Mouse (Mus musculus): ENCODE measurements around the gene Psenen. TPM values are rescaled to one million over a fixed set of nuclear protein-coding genes. Genes with fewer than 3 reads are reported as not detected.

Gene Psenen
- 114 and 127 TPM in 2 replicates for polyA plus RNA-seq (2015; fragmentation: Nextera tagmentation; extraction: Ambion mirVana)

DNA sequence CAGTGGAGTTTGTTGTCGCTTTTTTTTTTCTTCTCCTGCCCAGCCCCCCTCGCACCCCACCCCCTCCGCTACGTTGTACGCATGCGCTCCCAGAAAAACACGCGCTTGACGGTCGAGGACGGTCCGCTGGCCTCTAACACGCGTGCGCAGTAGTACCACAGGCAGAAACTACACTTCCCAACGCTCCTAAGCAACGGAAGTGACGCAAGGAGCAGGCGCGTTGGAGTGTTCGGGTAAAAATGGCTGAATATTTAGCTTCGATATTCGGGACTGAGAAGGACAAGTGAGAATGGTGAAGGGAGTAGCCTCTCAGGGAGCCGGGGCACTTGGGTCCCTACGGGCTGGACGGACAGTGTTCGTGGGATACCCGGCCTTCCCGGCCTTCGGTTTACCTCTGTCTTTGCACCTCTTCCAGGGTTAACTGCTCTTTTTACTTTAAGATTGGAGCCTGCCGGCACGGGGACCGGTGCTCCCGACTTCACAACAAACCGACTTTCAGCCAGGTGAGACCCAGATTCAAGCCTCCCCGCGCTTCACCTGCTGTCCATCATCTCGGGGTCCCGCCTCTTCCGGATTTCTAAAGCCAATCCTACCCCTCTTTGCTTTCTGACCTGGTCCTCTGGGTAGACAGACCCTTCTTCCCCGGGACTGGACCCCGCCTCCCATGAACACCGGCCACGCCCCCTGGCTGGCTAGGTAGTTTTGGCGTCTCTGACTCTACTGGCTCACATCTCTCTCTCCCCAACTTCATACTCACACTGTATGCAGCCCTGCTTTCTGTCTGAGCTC is at the start of gene Psenen, which contains the start of the genes U2af1l4 and Gm49396:
Gene Psenen (minus strand): TSS at position 511 of the 789 bp plus-strand sequence.
Gene U2af1l4 (plus strand): TSS at position 185 of the 789 bp plus-strand sequence.
Gene Gm49396 (plus strand): TSS at position 228 of the 789 bp plus-strand sequence.

GRCm38 (mm10) chr7:30612654-30613402 is 49.4 kb upstream of the Psenen start, which contains the start of gene Upk1a:
TSS of gene Upk1a (minus strand) at chr7:30612847.

DNA sequence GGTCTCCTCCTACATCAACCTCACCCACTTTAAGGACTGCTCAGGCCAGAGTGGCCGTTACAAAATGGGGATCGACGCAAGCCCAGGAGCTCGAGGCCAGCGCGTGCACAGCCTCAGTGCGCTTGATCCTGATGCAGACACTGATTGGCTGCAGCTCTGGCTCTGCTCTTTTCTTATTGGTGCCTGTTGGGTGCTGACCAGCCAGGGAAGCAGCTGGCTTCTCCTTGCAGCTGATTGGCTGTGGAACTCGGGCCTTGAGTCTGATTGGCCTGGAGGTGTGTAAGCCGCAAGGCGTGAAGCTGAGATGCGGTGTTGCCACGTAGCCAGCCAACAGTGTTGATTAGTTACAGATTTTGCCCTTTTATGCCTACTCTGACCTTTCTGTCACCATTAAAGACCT is 35.4 kb upstream of the Psenen start, which contains the start of gene Zbtb32:
Gene Zbtb32 (minus strand): TSS at position 124 of the 400 bp plus-strand sequence.

DNA sequence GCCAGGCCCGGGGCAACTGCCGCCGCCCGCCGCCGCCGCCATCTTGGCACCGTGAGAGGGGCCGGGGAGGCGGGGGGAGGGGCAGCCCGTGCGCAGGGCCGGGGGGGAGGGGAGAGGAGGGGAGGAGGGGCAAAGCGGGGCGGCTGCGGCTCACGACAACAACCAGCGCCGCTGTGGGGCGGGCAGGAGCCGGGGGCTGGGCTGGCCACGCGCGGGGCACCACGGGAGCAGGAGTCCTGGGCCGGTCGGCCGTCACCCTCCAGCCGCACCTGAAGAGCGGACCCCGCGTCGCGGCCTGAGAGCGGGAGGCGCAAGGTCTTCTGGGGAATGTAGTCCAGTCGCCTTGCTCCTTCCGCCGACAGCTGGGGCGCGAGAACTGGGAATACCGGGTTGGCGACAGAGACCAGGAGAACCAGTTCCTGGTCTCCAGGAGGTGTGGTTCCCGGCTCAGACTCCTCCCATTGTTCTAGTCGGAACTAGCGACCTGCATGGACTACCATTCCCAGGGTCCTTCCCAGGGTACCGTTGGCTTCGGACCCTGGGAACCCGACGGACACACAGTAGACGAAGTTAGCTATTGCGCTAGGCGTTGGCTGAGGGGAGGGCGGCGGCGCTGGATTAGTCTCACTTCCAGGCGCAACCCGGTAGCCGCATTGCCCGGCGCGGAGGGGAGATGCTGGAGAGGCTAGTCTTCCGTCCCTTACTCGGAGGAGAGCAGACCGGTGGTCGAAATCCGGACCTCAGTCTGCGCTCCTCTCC is 25.4 kb upstream of the Psenen start, which contains the start of gene Kmt2b:
Gene Kmt2b (minus strand): TSS at position 51 of the 759 bp plus-strand sequence.

DNA sequence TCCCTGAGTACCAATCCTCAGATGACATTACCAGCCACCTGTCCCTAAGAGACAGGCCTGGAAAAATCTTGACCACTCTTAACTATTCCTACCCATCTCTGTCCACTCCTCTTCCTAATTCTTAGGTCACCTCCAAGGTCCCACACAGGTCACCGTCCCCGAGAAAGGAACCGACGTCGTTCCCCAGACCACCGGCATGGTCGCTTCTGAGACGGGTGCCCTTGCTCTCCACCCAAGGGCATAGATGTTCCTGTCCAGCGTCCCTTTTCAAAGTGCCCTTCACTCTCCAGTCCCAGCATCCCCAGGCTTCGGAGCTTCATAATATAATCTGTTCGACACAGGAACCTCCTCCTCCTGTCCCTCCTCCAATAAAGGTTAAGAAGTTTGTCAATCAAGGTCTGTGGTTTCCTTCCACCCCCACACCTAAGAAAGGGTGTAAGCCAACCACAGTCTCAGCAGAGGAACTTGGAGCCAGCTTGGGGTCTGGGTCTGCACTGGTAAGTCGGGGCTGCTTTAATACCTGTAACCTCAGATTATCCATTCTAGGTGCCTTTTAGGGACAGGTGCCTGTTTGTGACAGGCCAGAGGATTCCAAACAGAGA is 1.6 kb upstream of the Psenen start, which contains the start of gene Igflr1:
Gene Igflr1 (plus strand): TSS at position 458 of the 602 bp plus-strand sequence.

GRCm38 (mm10) chr7:30559443-30559954 is 3.9 kb downstream of the Psenen start, which contains the start of gene Lin37:
TSS of gene Lin37 (minus strand) at chr7:30559838.

DNA sequence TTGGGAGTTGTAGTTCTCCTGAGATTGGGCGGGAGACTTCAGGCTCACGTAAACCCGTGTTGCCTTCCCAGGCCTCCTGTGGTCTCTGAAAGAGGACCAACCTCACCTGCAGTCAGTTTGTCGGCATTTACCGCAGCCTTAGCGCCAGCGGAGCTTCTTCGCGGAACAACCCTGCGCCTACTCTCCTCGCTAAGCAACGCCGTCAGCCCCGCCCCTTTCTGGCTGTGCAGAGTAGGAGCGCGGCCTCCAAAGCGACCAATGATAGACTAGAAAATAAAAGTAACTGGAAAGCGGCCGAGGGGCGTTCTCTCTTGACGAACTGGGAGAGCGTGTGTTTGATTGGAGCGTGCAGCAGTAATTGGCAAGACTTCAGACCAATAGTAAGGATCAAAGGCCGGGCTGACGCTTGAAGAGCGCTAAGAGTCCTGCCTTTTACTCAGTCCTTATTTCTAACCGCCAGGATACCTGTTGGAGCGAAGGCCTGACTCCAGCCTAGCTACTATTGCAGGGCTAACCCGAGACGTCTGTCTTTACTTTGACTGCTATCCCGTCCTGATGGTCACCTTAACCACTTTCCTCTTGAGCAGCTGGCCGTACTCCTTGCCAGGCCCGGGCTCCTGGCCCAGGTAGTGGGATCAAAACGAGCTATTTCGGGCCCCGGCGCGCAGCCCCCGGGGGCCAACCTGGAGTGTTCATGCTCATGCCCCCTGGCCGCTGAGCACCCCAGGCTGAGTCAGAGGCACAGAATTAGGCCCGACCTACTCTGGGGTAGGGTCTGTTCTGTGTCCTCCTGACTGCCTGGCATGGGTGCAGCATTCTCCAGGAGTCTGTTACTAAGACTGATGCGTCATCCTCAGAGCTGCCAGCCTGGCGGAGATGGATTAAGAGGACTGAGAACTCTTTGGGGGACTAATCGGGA is 11.1 kb downstream of the Psenen start, which contains the start of the genes Hspb6 and Proser3:
Gene Hspb6 (plus strand): TSS at position 77 of the 919 bp plus-strand sequence.
Gene Proser3 (minus strand): TSS at position 198 of the 919 bp plus-strand sequence.

DNA sequence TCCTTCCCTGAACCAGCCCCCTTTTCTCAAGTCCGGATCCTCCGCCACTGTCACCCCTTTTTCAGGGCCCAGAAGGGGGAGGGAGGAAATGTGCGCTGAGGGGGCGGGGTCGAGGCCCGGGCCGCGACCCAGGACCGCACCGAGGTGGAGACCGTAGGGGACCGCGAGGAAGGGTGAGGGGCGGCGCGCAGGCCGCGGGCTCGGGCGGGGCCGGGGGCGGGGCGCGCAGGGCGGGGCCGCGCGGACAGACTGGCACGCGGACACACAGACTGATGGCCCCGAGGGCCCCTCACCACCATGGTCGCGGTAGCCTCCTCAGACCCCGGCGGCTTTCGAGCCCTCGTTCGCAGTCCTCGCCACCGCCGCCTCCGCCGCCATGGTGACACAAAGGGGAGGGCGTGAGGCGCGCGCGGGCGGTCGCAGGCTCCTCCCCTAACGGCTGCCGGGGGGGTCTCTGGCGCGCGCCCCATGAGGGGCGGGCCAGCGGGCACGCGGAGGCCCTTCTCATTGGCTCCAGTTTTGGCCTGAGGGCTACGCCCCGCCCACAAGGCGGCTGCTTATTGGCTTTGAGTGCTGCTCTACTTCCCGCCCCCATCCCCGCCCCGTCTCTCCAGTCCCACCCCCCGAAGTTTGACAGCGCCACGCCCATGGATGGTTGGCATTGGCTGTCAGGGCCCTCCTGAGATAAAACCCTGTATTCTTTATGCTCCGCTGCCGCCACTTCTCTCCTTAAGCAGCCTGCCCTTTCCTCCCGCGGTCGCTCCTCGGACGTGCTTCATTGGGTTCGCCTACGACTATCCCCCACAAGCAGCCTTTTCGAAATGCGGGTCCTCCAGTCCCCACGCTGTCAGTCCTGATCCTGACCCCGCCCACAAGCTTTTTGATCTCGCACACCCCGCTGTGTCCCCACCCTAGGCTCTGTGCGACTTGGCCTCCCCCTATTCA is 28.5 kb downstream of the Psenen start, which contains the start of gene Arhgap33:
Gene Arhgap33 (minus strand): TSS at position 428 of the 945 bp plus-strand sequence.

Small RNA genes lying within 50 kb of the gene (microRNA-seq; reads per million reads assigned to microRNA genes)
- 4.0 reads per million, percentile 6 among the genes with 10 or more reads in this experiment for gene Gm38670
- not detected for gene Mir3569

Other genes starting within 250 kb of the Psenen start
- 3.8 and 4.1 TPM in 2 replicates for gene Syne4, start 248.8 kb downstream of the Psenen start, polyA plus RNA-seq (2015; fragmentation: Nextera tagmentation; extraction: Ambion mirVana)
- gene E130208F15Rik, start 241.9 kb downstream of the Psenen start, polyA plus RNA-seq (2015; fragmentation: Nextera tagmentation; extraction: Ambion mirVana), result not detected in 2 replicates
- 15.7 and 16.6 TPM in 2 replicates for gene Sdhaf1, start 239.7 kb downstream of the Psenen start, polyA plus RNA-seq (2015; fragmentation: Nextera tagmentation; extraction: Ambion mirVana)
- 2.8 and 3.7 TPM in 2 replicates for gene Lrfn3, start 200.9 kb downstream of the Psenen start, polyA plus RNA-seq (2015; fragmentation: Nextera tagmentation; extraction: Ambion mirVana)
- 74.3 and 230 TPM in 2 replicates for gene Tyrobp, start 149.9 kb downstream of the Psenen start, polyA plus RNA-seq (2015; fragmentation: Nextera tagmentation; extraction: Ambion mirVana)
- gene Hcst, start 143.8 kb downstream of the Psenen start, polyA plus RNA-seq (2015; fragmentation: Nextera tagmentation; extraction: Ambion mirVana), result 2.4 and 10.2 TPM in 2 replicates
- gene Nfkbid, start 141.9 kb downstream of the Psenen start, polyA plus RNA-seq (2015; fragmentation: Nextera tagmentation; extraction: Ambion mirVana), result 0.84 and 1.4 TPM in 2 replicates
- 8.7 and 9.1 TPM in 2 replicates for gene Aplp1, start 118.1 kb downstream of the Psenen start, polyA plus RNA-seq (2015; fragmentation: Nextera tagmentation; extraction: Ambion mirVana)
- not detected in 2 replicates for gene Kirrel2, start 105.9 kb downstream of the Psenen start, polyA plus RNA-seq (2015; fragmentation: Nextera tagmentation; extraction: Ambion mirVana)
- gene Nphs1, start 105.3 kb downstream of the Psenen start, polyA plus RNA-seq (2015; fragmentation: Nextera tagmentation; extraction: Ambion mirVana), result 0.12 TPM in 1 of 2 replicates, not detected in the other
- gene Prodh2, start 70.0 kb downstream of the Psenen start, polyA plus RNA-seq (2015; fragmentation: Nextera tagmentation; extraction: Ambion mirVana), result 0.21 and 0.36 TPM in 2 replicates
- gene Arhgap33, start 28.6 kb downstream of the Psenen start, polyA plus RNA-seq (2015; fragmentation: Nextera tagmentation; extraction: Ambion mirVana), result 2.5 and 2.6 TPM in 2 replicates
- gene Hspb6, start 11.4 kb downstream of the Psenen start, polyA plus RNA-seq (2015; fragmentation: Nextera tagmentation; extraction: Ambion mirVana), result 391 and 404 TPM in 2 replicates
- 3.2 and 3.9 TPM in 2 replicates for gene Proser3, start 11.3 kb downstream of the Psenen start, polyA plus RNA-seq (2015; fragmentation: Nextera tagmentation; extraction: Ambion mirVana)
- 21.1 and 25.6 TPM in 2 replicates for gene Lin37, start 3.8 kb downstream of the Psenen start, polyA plus RNA-seq (2015; fragmentation: Nextera tagmentation; extraction: Ambion mirVana)
- gene U2af1l4, start 326 bp downstream of the Psenen start, polyA plus RNA-seq (2015; fragmentation: Nextera tagmentation; extraction: Ambion mirVana), result 69.5 and 73.2 TPM in 2 replicates
- 2.7 and 2.8 TPM in 2 replicates for gene Gm49396, start 283 bp downstream of the Psenen start, polyA plus RNA-seq (2015; fragmentation: Nextera tagmentation; extraction: Ambion mirVana)
- 1.1 and 1.6 TPM in 2 replicates for gene Igflr1, start 1.8 kb upstream of the Psenen start, polyA plus RNA-seq (2015; fragmentation: Nextera tagmentation; extraction: Ambion mirVana)
- 4.8 TPM in 2 replicates for gene Kmt2b, start 25.1 kb upstream of the Psenen start, polyA plus RNA-seq (2015; fragmentation: Nextera tagmentation; extraction: Ambion mirVana)
- gene Zbtb32, start 35.3 kb upstream of the Psenen start, polyA plus RNA-seq (2015; fragmentation: Nextera tagmentation; extraction: Ambion mirVana), result 2.4 and 3.5 TPM in 2 replicates
- gene Upk1a, start 49.2 kb upstream of the Psenen start, polyA plus RNA-seq (2015; fragmentation: Nextera tagmentation; extraction: Ambion mirVana), result 1,486 and 1,535 TPM in 2 replicates
- 1,042 and 1,083 TPM in 2 replicates for gene Cox6b1, start 62.5 kb upstream of the Psenen start, polyA plus RNA-seq (2015; fragmentation: Nextera tagmentation; extraction: Ambion mirVana)
- gene Etv2, start 72.2 kb upstream of the Psenen start, polyA plus RNA-seq (2015; fragmentation: Nextera tagmentation; extraction: Ambion mirVana), result not detected in 2 replicates
- 87.7 and 91.8 TPM in 2 replicates for gene Rbm42, start 86.7 kb upstream of the Psenen start, polyA plus RNA-seq (2015; fragmentation: Nextera tagmentation; extraction: Ambion mirVana)
- gene Haus5, start 101.4 kb upstream of the Psenen start, polyA plus RNA-seq (2015; fragmentation: Nextera tagmentation; extraction: Ambion mirVana), result 10.3 and 11.1 TPM in 2 replicates
- not detected in 2 replicates for gene Pmis2, start 108.0 kb upstream of the Psenen start, polyA plus RNA-seq (2015; fragmentation: Nextera tagmentation; extraction: Ambion mirVana)
- gene 2200002J24Rik, start 135.3 kb upstream of the Psenen start, polyA plus RNA-seq (2015; fragmentation: Nextera tagmentation; extraction: Ambion mirVana), result 0.39 TPM in 1 of 2 replicates, not detected in the other
- 0.13 and 0.69 TPM in 2 replicates for gene Atp4a, start 148.6 kb upstream of the Psenen start, polyA plus RNA-seq (2015; fragmentation: Nextera tagmentation; extraction: Ambion mirVana)
- gene Tmem147, start 165.9 kb upstream of the Psenen start, polyA plus RNA-seq (2015; fragmentation: Nextera tagmentation; extraction: Ambion mirVana), result 155 and 184 TPM in 2 replicates
- 0.12 TPM in 1 of 2 replicates, not detected in the other for gene Gapdhs, start 180.1 kb upstream of the Psenen start, polyA plus RNA-seq (2015; fragmentation: Nextera tagmentation; extraction: Ambion mirVana)
- gene Sbsn, start 187.8 kb upstream of the Psenen start, polyA plus RNA-seq (2015; fragmentation: Nextera tagmentation; extraction: Ambion mirVana), result 13.6 and 17.0 TPM in 2 replicates
- gene Dmkn, start 200.1 kb upstream of the Psenen start, polyA plus RNA-seq (2015; fragmentation: Nextera tagmentation; extraction: Ambion mirVana), result 97.2 and 160 TPM in 2 replicates
- 135 and 161 TPM in 2 replicates for gene Krtdap, start 224.3 kb upstream of the Psenen start, polyA plus RNA-seq (2015; fragmentation: Nextera tagmentation; extraction: Ambion mirVana)

All from urinary bladder, postnatal 0 days (tissue).